Mouse (Mus musculus): ENCODE measurements at regions not wholly inside any gene's neighbourhood (a gene's known extent, or its start where the extent isn't known, plus 50 kb on each side); places are given as distances from the start of the nearest gene placed in this dataset.
A peak's percentile ranks its signal among the peaks of the same experiment; 100 is the strongest.
"Not testable (repeated sequence)": the region's sequence is repeated elsewhere in the genome, so short reads cannot be mapped to it uniquely, and the experiment has no call there.

GRCm38 (mm10) chr2:147307488-147308386 lies 54.0 kb upstream of the Pax1 start:
- Histone ChIP-seq H3K27ac (replicated peaks) (no peak overlapping the region), H3K4me3 (no peak overlapping the region), H3K9me3 (no peaks in the 10 kb centered on the region), H3K36me3 (replicated peaks) (no peaks in the 10 kb centered on the region), H3K4me1 (no peaks in the 10 kb centered on the region), H3K27me3 (replicated peaks; ENCODE audit: low read depth, poor library complexity, severe bottlenecking) (peaks cover 20% of the 10 kb centered on the region)
- peak; percentile 80 for DNase-seq (ENCODE audit: low spot score)
- 15% methylated on average over 12 of the region's 12 CpGs for WGBS

GRCm38 (mm10) chr2:147306728-147307127 lies 55.0 kb upstream of the Pax1 start:
- 72% methylated on average over 6 of the region's 6 CpGs for WGBS
- H3K27me3 ChIP-seq (replicated peaks; ENCODE audit: low read depth, poor library complexity, severe bottlenecking): peaks cover 20% of the 10 kb centered on the region
- no peaks in the 10 kb centered on the region for H3K4me1 ChIP-seq
- no peaks in the 10 kb centered on the region for H3K36me3 ChIP-seq (replicated peaks)
- no peak overlapping the region for H3K4me3 ChIP-seq
- H3K9me3 ChIP-seq: no peaks in the 10 kb centered on the region
- no peak overlapping the region for H3K27ac ChIP-seq (replicated peaks)
- no peak for DNase-seq (ENCODE audit: low spot score)

DNA sequence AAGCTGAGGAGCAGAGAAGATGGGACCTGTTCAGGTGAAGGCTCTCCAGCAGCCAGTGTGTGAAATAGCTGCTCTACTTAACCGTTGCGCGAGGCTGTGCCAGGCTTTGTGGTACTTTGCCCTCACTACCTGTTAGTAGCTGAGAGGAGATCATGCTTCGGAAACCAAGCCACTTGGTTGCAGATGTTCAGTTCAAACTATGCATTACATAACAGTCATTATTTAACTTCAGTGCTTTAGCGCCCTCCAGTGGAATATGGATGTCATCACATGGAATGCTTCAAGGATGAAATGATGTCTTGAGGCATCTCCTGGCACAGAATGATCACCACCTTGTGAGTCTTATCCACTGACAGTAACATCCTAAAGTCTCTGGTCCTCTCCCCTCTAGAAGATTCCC lies 56.5 kb upstream of the Pax1 start:
- H3K27ac ChIP-seq (replicated peaks): no peak overlapping the region
- DNase-seq (ENCODE audit: low spot score): peak; percentile 24
- H3K4me3 ChIP-seq: no peak overlapping the region
- H3K4me1 ChIP-seq: no peaks in the 10 kb centered on the region
- H3K36me3 ChIP-seq (replicated peaks): no peaks in the 10 kb centered on the region
- H3K27me3 ChIP-seq (replicated peaks; ENCODE audit: low read depth, poor library complexity, severe bottlenecking): peaks cover 20% of the 10 kb centered on the region
- WGBS: 23% methylated on average over 5 of the region's 5 CpGs
- H3K9me3 ChIP-seq: no peaks in the 10 kb centered on the region

GRCm38 (mm10) chr2:147300503-147300902 lies 61.2 kb upstream of the Pax1 start:
- peaks cover 11% of the 10 kb centered on the region for H3K4me1 ChIP-seq
- no peak for DNase-seq (ENCODE audit: low spot score)
- H3K36me3 ChIP-seq (replicated peaks): no peaks in the 10 kb centered on the region
- WGBS: 95% methylated on average over 1 of the region's 1 CpGs
- H3K4me3 ChIP-seq: no peak overlapping the region
- no peaks in the 10 kb centered on the region for H3K9me3 ChIP-seq
- no peak overlapping the region for H3K27ac ChIP-seq (replicated peaks)
- no peaks in the 10 kb centered on the region for H3K27me3 ChIP-seq (replicated peaks; ENCODE audit: low read depth, poor library complexity, severe bottlenecking)

DNA sequence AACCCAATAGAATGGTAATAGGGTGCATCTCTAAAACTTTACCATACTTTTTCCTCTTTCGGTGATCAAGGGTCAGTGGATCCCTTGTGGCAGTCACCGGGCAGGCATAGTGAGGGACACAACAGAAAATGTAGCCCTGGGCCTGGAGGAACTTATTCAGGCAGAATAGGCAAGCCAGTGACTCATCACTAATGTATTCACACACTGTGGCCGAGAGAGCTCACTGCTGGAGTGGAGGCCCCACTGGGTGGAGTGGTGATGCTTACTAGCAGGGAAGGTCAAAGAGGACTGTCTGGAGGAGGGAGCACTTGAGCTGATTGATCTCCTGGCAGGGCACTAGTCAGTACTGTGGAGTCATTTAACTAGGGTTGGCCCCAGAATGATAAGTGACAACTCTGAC lies 62.4 kb upstream of the Pax1 start:
- Histone ChIP-seq H3K9me3 (no peaks in the 10 kb centered on the region), H3K4me3 (no peak overlapping the region), H3K27me3 (replicated peaks; ENCODE audit: low read depth, poor library complexity, severe bottlenecking) (no peaks in the 10 kb centered on the region), H3K4me1 (peaks cover 11% of the 10 kb centered on the region), H3K27ac (replicated peaks) (no peak overlapping the region), H3K36me3 (replicated peaks) (no peaks in the 10 kb centered on the region)
- DNase-seq (ENCODE audit: low spot score): no peak
- WGBS: 81% methylated on average over 3 of the region's 3 CpGs

DNA sequence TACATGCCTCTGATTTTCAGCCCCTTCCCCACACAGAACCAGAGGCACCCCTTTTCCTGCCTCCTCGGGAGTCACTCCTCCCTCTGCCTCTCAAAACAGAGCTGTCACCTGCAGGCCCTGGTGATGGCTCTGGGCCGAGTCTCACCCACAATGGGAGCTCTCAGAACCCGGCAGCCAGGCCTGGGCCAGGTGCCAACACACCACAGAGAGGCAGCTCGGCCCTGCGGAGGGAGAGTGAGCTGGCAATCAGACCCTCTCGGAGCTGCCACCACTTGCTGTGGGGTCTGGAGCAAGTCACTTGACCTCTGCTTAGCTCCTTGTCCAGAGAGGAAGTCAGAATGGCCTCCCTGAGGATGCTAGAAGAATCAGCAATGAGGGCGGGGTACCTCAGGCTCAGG lies 63.2 kb upstream of the Pax1 start:
- Histone ChIP-seq H3K4me3 (no peak overlapping the region), H3K27me3 (replicated peaks; ENCODE audit: low read depth, poor library complexity, severe bottlenecking) (no peaks in the 10 kb centered on the region), H3K27ac (replicated peaks) (peak overlapping the region; percentile 61; the same call in 1 of the 2 replicates), H3K4me1 (peaks cover 11% of the 10 kb centered on the region), H3K36me3 (replicated peaks) (no peaks in the 10 kb centered on the region), H3K9me3 (no peaks in the 10 kb centered on the region)
- WGBS: 63% methylated on average over 7 of the region's 7 CpGs
- no peak for DNase-seq (ENCODE audit: low spot score)

DNA sequence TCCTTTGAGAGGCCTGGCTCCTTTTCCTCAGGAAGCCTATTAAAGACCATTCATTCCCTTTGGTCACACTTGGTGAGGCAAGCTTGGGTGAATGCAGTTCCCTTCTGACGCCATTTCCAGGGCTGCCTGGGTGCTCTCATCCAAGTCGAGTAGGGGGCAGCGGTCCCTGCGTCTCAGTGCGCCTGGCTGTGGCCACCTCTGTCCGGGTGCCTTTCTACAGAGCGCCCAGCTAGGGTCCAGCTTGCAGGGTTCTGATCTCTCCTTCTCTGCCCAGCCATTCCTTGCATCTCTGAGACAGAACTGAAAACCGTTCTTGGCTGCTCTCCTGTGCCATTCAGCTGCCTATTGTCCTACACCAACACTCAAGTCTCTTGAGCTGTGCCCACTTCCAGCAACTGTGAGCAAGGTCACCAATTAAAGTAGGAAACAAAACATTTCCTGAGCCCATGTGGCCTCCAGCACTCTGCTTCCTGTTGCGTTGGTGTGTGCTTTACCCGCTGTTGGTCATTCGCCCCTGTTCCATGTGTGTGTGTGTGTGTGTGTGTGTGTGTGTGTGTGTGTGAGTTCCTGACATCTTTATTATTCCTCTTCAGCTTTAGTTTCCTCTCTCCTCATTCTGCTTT lies 63.7 kb upstream of the Pax1 start:
- H3K36me3 ChIP-seq (replicated peaks): no peaks in the 10 kb centered on the region
- no peaks in the 10 kb centered on the region for H3K9me3 ChIP-seq
- peaks cover 11% of the 10 kb centered on the region for H3K4me1 ChIP-seq
- no peaks in the 10 kb centered on the region for H3K27me3 ChIP-seq (replicated peaks; ENCODE audit: low read depth, poor library complexity, severe bottlenecking)
- 75% methylated on average over 11 of the region's 11 CpGs for WGBS
- H3K27ac ChIP-seq (replicated peaks): no peak overlapping the region; the same call in 1 of the 2 replicates
- no peak overlapping the region for H3K4me3 ChIP-seq
- no peak for DNase-seq (ENCODE audit: low spot score)

DNA sequence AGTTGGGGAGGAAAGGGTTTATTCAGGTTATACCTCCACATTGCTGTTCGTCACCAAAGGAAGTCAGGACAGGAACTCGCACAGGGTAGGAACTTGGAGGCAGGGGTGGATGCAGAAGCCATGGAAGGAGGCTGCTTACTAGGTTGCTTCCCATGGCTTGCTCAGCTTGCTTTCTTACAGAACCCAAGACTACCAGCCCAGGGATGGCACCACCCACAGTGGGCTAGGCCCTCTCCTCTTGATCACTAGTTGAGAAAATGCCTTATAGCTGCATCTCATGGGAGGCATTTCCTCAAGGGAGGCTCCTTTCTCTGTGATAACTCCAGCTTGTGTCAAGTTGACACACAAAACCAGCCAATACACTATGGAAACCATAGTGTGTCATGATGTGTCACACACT lies 66.8 kb upstream of the Pax1 start:
- not testable (repeated sequence) for DNase-seq (ENCODE audit: low spot score); H3K36me3 ChIP-seq (replicated peaks); H3K9me3 ChIP-seq; H3K4me3 ChIP-seq; H3K27ac ChIP-seq (replicated peaks); H3K27me3 ChIP-seq (replicated peaks; ENCODE audit: low read depth, poor library complexity, severe bottlenecking)
- WGBS: 82% methylated on average over 2 of the region's 2 CpGs
- H3K4me1 ChIP-seq: peaks cover 11% of the 10 kb centered on the region

- no peaks in the 10 kb centered on the region for H3K36me3 ChIP-seq (replicated peaks)
- H3K4me3 ChIP-seq: no peak overlapping the region
- WGBS: 52% methylated on average over 3 of the region's 3 CpGs
- H3K9me3 ChIP-seq: no peaks in the 10 kb centered on the region
- H3K4me1 ChIP-seq: peaks cover 6% of the 10 kb centered on the region
- H3K27me3 ChIP-seq (replicated peaks; ENCODE audit: low read depth, poor library complexity, severe bottlenecking): no peaks in the 10 kb centered on the region
- H3K27ac ChIP-seq (replicated peaks): no peak overlapping the region
- no peak for DNase-seq (ENCODE audit: low spot score)
These were observed 68.4 kb upstream of the Pax1 start for GRCm38 (mm10) chr2:147293294-147293688.

DNA sequence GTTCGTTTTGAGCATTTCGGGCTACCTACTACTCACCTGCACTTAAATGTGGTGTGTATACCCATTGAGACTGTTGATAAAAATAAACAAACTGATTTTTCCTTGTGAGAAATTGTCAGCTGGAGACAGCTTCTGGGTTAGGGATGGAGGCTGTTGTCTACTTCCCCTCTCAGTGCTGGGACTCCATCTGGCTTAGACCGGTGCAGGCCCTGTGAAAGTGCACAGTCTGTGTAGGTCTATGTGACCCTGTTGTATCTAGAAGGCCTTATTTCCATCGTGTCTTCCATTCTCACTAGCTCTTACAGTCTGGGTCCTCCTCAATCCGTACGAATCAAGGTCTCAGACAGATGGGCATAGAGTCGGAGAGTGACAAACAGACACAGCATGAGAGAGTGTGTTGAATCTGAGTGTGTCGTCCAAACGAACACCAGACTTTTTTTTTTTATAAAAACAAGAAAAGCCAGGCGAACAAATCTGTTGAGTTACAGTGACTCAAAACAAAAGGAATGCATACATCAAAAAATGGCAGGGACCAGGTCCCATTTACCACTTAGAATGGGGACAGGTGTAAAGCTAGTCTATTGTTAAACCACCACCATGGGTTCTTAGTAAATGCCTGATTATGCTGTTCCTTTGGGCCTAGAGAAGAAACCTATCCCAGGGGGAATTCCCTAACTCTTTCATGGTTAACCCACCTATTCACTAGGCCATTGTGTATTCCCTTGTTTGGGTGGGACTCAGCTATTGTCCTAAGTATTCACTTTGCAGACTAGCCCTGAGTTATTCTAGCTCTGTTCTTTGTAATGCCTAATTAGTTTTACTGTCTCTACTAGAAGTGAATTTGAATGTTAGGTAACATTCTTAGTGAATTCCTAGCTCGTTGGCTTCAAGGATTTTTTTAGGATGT lies 69.1 kb upstream of the Pax1 start:
- Histone ChIP-seq H3K36me3 (replicated peaks) (no peaks in the 10 kb centered on the region), H3K27me3 (replicated peaks; ENCODE audit: low read depth, poor library complexity, severe bottlenecking) (no peaks in the 10 kb centered on the region), H3K9me3 (no peaks in the 10 kb centered on the region), H3K4me3 (no peak overlapping the region), H3K27ac (replicated peaks) (no peak overlapping the region), H3K4me1 (no peaks in the 10 kb centered on the region; the same call in 1 of the 2 replicates)
- no peak for DNase-seq (ENCODE audit: low spot score)
- WGBS: 49% methylated on average over 11 of the region's 11 CpGs

DNA sequence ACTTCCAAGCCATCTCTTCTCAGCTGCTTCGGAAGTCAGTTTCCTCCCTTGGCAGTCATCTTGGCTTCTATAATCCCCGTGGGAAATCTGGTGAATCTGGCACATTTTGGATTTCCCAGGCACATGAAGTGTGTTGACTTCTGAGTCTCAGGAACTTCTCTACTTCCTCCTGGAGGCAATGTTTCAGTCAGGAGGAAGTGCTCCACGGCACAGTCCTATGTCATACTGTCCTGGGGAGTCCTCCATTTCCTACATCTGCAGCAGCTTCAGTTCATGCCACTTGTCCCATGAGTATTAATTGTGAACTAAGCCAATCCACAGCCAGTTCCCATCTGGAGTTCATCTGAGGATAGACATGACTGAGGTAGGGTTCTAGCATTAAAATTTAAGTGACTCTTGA lies 78.3 kb upstream of the Pax1 start:
- Histone ChIP-seq H3K4me1 (no peaks in the 10 kb centered on the region), H3K9me3 (no peaks in the 10 kb centered on the region)

DNA sequence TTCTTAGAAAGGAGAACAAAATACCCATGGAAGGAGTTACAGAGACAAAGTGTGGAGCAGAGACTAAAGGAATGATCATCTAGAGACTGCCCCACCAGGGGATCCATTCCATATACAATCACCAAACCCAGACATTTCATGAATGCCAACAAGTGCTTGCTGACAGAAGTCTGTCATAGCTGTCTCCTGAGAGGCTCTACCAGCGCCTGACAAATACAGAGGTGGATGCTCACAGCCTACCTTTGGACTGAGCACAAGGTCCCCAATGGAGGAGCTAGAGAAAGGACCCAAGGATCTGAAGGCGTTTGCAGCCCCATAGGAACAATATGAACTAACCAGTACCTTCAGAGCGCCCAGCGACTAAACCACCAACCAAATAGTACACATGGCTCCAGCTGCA lies 83.6 kb upstream of the Nkx2-2 start:
- H3K4me1 ChIP-seq: no peaks in the 10 kb centered on the region
- WGBS: 83% methylated on average over 4 of the region's 4 CpGs
- DNase-seq (ENCODE audit: low spot score): no peak
- no peaks in the 10 kb centered on the region for H3K9me3 ChIP-seq
- no peaks in the 10 kb centered on the region for H3K27me3 ChIP-seq (replicated peaks; ENCODE audit: low read depth, poor library complexity, severe bottlenecking)
- H3K4me3 ChIP-seq: no peak overlapping the region
- H3K27ac ChIP-seq (replicated peaks): no peak overlapping the region
- H3K36me3 ChIP-seq (replicated peaks): no peaks in the 10 kb centered on the region

More for the DNA sequence above, 78.3 kb upstream of the Pax1 start:
- 83% methylated on average over 3 of the region's 3 CpGs for WGBS
- Histone ChIP-seq H3K36me3 (replicated peaks) (no peaks in the 10 kb centered on the region), H3K27me3 (replicated peaks; ENCODE audit: low read depth, poor library complexity, severe bottlenecking) (no peaks in the 10 kb centered on the region), H3K27ac (replicated peaks) (no peak overlapping the region), H3K4me3 (no peak overlapping the region)
- DNase-seq (ENCODE audit: low spot score): no peak
